Mouse (Mus musculus) bone marrow macrophage, adult 2 months (primary cell): ENCODE data around the gene Mllt1.

Source experiments
- CTCF ChIP-seq: IDR thresholded peaks from 2 replicates; pipeline ENCODE4 v1.5.1; 2012; ENCODE audit warnings: low read depth, mild to moderate bottlenecking, low read length, moderate library complexity
- POLR2A ChIP-seq: IDR thresholded peaks from 2 replicates; pipeline ENCODE4 v1.6.1; 2012; ENCODE audit warnings: mild to moderate bottlenecking, low read depth, low read length, borderline replicate concordance

DNA sequence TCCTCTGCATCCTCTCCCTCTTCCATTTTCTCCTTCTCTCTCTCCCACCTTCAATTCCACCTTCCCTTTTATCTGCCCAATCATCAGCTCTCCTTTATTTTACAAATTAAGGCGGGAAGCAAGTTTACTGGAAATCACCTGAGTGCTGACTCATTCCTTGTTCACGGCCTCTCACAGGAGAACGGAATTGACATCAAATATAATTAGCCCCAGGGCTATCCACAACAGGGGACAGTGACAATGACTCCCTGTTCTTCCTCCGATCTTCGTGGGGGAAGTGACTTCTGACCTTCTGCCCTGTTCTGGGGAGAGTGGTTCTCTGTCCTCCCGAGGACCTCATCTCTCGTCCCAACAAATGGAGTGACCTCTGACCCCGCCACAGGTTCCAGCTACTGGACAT is 58.2 kb downstream of the Mllt1 start:
- TF ChIP-seq CTCF (no peak), POLR2A (no peak)
